Mouse (Mus musculus) hindbrain, embryonic 16.5 days (tissue): ENCODE data around the gene H2-DMb1. TPM values are rescaled to one million over a fixed set of nuclear protein-coding genes. Genes with fewer than 3 reads are reported as not detected.

Experiments
- ATAC-seq: fragments of 200-750 bp; cut with Nextera tagmentation; 2 replicates; pipeline ENCODE4 v1.8.0; 2017; ENCODE audit warnings: moderate TSS enrichment, moderate library complexity
- H3K27ac ChIP-seq: fragments of 300-500 bp; sonication (generic); 2 replicates; pipeline ENCODE4 v1.5.1; 2014; ENCODE audit warnings: low read depth, mild to moderate bottlenecking, control low read depth, low read length, moderate library complexity
- H3K27me3 ChIP-seq: fragments of 300-500 bp; sonication (generic); replicated peaks from 2 replicates; pipeline ENCODE4 v1.6.1; 2014; ENCODE audit warnings: low read length; ENCODE audit not compliant: control insufficient read depth, insufficient read depth
- H3K36me3 ChIP-seq: fragments of 300-500 bp; sonication (generic); 2 replicates; pipeline ENCODE4 v1.6.1; 2014; ENCODE audit warnings: mild to moderate bottlenecking, low read length, moderate library complexity, mixed read lengths; ENCODE audit not compliant: control insufficient read depth, insufficient read depth
- H3K4me1 ChIP-seq: fragments of 300-500 bp; sonication (generic); 2 replicates; pipeline ENCODE4 v1.6.1; 2014; ENCODE audit warnings: low read depth, low read length; ENCODE audit not compliant: control insufficient read depth, insufficient read depth
- H3K4me2 ChIP-seq: fragments of 300-500 bp; sonication (generic); 2 replicates; pipeline ENCODE4 v1.6.1; 2014; ENCODE audit warnings: mild to moderate bottlenecking, low read length, control low read depth, moderate library complexity
- H3K4me3 ChIP-seq: fragments of 300-500 bp; sonication (generic); 2 replicates; pipeline ENCODE4 v1.5.1; 2014; ENCODE audit warnings: mild to moderate bottlenecking, low read length, control low read depth, moderate library complexity
- H3K9ac ChIP-seq: fragments of 300-500 bp; sonication (generic); 2 replicates; pipeline ENCODE4 v1.6.1; 2014; ENCODE audit warnings: low read depth, mild to moderate bottlenecking, control low read depth, low read length, moderate library complexity
- H3K9me3 ChIP-seq: fragments of 300-500 bp; sonication (generic); 2 replicates; pipeline ENCODE4 v1.6.1; 2014; ENCODE audit warnings: mild to moderate bottlenecking, low read length, moderate library complexity; ENCODE audit not compliant: control insufficient read depth
- WGBS: fragments of 180-500 bp; shearing (Covaris S2); extraction: QIAGEN DNeasy Blood & Tissue Kit; methylation state at CpG from one replicate; pipeline ENCODE4 v1.1.7; 2014; 5-methylcytosine and 5-hydroxymethylcytosine counted together
- polyA plus RNA-seq: library from polyadenylated mRNA; unstranded; fragments of >200 nt; fragmentation: Nextera tagmentation; extraction: Ambion mirVana; gene quantifications from 2 replicates; pipeline ENCODE4 v1.2.1, GENCODE M21; 2015

The H2-DMb1 gene
- polyA plus RNA-seq, 1 experiment from 2014 or later: 0.68 TPM

DNA sequence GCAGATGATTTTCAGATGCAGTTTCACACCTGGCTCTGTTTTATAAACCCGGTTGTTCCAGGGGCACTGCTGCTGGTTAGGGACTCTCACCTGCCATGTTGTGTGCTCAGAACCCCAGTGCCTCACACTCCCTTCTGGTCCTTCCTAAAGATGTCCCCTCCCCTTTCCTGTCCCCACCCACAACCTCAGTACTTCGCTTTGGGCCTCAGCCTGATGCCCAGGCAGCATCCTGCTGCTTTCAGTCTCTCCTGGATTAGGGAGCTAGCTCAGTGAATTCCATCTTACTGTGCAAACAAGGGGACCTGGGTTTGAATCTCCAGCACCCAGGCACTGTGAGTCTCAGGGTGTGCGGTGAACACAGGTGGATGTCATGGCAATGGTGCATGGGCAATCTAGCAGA, 54.6 kb downstream of the H2-DMb1 start:
- no peak overlapping the region for H3K27ac ChIP-seq
- no peaks in the 10 kb centered on the region for H3K36me3 ChIP-seq
- peaks cover 5% of the 10 kb centered on the region for H3K4me1 ChIP-seq
- no peak overlapping the region for H3K4me3 ChIP-seq
- H3K4me2 ChIP-seq: no peak overlapping the region
- H3K27me3 ChIP-seq: peaks cover 33% of the 10 kb centered on the region
- no peaks in the 10 kb centered on the region for H3K9me3 ChIP-seq
- 60% methylated on average over 3 of the region's 3 CpGs for WGBS
- no peak for ATAC-seq
- H3K9ac ChIP-seq: no peak overlapping the region

DNA sequence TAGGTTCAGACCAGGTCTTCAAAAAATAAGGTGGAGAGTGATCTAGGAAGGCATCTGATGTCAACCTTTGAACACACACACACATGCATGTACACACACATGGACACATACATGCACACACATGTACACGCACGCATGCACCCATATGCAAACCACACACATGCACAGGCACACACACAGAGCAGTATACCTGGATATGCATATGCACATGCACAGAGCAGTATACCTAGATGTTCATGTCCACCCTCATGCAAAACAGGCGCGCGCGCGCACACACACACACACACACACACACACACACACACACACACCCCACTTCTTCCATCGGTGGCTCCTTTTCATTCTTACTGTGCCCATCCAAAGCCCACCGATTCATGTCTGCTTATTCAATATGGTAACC, 55.0 kb downstream of the H2-DMb1 start:
- Histone ChIP-seq H3K9ac (no peak overlapping the region), H3K4me3 (no peak overlapping the region), H3K27me3 (peaks cover 35% of the 10 kb centered on the region), H3K4me2 (no peak overlapping the region), H3K4me1 (peaks cover 5% of the 10 kb centered on the region), H3K27ac (no peak overlapping the region), H3K9me3 (no peaks in the 10 kb centered on the region), H3K36me3 (no peaks in the 10 kb centered on the region)
- no peak for ATAC-seq
- WGBS: 95% methylated on average over 9 of the region's 9 CpGs

DNA sequence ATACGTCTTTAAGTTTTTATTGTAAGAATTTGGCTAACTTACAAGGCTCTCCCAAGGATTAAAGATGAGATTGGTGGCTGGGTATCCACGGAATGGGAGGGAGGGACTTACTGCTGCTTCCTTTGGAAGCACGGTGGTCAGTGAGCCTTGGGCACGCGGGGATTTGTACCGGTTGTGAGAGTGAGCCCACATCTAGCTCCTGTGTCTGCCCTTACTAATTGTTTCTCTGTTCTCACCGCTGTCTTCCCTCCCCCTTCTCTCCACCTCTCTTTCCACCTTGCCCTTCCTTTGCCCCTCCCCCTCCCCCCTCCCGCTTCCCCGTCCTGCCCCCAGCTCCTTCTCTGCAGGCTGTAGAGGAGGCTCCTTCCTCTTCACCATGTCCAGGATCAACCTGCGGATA, 55.5 kb downstream of the H2-DMb1 start:
- Histone ChIP-seq H3K4me1 (peaks cover 5% of the 10 kb centered on the region), H3K4me3 (no peak overlapping the region), H3K27ac (no peak overlapping the region), H3K27me3 (peaks cover 35% of the 10 kb centered on the region), H3K36me3 (no peaks in the 10 kb centered on the region), H3K9ac (no peak overlapping the region), H3K4me2 (no peak overlapping the region), H3K9me3 (no peaks in the 10 kb centered on the region)
- ATAC-seq: no peak
- WGBS: 27% methylated on average over 10 of the region's 10 CpGs

DNA sequence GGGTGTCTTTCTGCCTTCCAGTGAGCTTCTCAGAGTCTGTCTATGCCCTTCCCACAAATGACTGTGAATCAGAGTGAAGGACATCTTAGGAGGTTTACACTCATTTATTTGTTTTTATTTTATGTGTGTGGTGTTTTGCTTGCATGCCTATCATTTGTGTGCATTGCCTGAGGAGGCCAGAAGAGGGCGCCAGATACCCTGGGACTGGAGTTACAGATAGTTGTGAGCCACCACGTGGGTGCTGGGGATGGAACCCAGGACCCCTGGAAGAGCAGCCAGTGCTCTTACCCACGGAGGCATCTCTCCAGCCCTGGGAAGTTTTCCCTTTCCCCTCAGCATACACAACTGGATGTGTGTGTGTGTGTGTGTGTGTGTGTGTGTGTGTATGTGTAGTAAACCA, 56.8 kb downstream of the H2-DMb1 start:
- Histone ChIP-seq H3K36me3 (no peaks in the 10 kb centered on the region), H3K27me3 (peaks cover 33% of the 10 kb centered on the region), H3K9ac (no peak overlapping the region), H3K4me2 (no peak overlapping the region), H3K4me3 (no peak overlapping the region), H3K4me1 (peaks cover 4% of the 10 kb centered on the region), H3K27ac (no peak overlapping the region), H3K9me3 (no peaks in the 10 kb centered on the region)
- ATAC-seq: no peak
- WGBS: 52% methylated on average over 3 of the region's 3 CpGs

Other genes starting within 250 kb of the H2-DMb1 start
- gene Platr17, start 247.9 kb upstream of the H2-DMb1 start, polyA plus RNA-seq: 0.20 and 0.46 TPM in 2 replicates
- gene Daxx, start 243.7 kb upstream of the H2-DMb1 start, polyA plus RNA-seq: 52.0 and 53.7 TPM in 2 replicates
- gene Tapbp, start 237.2 kb upstream of the H2-DMb1 start, polyA plus RNA-seq: 29.2 and 32.6 TPM in 2 replicates
- gene Zbtb22, start 237.2 kb upstream of the H2-DMb1 start, polyA plus RNA-seq: 16.2 and 17.2 TPM in 2 replicates
- 52.7 and 58.8 TPM in 2 replicates for gene Rgl2, start 223.5 kb upstream of the H2-DMb1 start, polyA plus RNA-seq
- 183 and 189 TPM in 2 replicates for gene Pfdn6, start 212.7 kb upstream of the H2-DMb1 start, polyA plus RNA-seq
- 20.7 and 23.5 TPM in 2 replicates for gene Wdr46, start 212.4 kb upstream of the H2-DMb1 start, polyA plus RNA-seq
- 13.3 and 16.1 TPM in 2 replicates for gene B3galt4, start 201.6 kb upstream of the H2-DMb1 start, polyA plus RNA-seq
- gene Vps52, start 197.3 kb upstream of the H2-DMb1 start, polyA plus RNA-seq: 75.4 and 80.7 TPM in 2 replicates
- 695 and 697 TPM in 2 replicates for gene Rps18, start 197.1 kb upstream of the H2-DMb1 start, polyA plus RNA-seq
- gene H2-K1, start 152.7 kb upstream of the H2-DMb1 start, polyA plus RNA-seq: 16.6 and 18.8 TPM in 2 replicates
- 17.3 and 18.5 TPM in 2 replicates for gene Ring1, start 128.4 kb upstream of the H2-DMb1 start, polyA plus RNA-seq
- 69.5 and 74.1 TPM in 2 replicates for gene H2-Ke6, start 125.0 kb upstream of the H2-DMb1 start, polyA plus RNA-seq
- gene Slc39a7, start 121.4 kb upstream of the H2-DMb1 start, polyA plus RNA-seq: 180 and 186 TPM in 2 replicates
- 53.3 and 54.1 TPM in 2 replicates for gene Rxrb, start 121.3 kb upstream of the H2-DMb1 start, polyA plus RNA-seq
- gene Col11a2, start 113.6 kb upstream of the H2-DMb1 start, polyA plus RNA-seq: 4.7 and 6.7 TPM in 2 replicates
- 0.14 TPM in 1 of 2 replicates, not detected in the other for gene H2-Oa, start 60.7 kb upstream of the H2-DMb1 start, polyA plus RNA-seq
- 20.5 and 20.9 TPM in 2 replicates for gene H2-DMa, start 33.5 kb upstream of the H2-DMb1 start, polyA plus RNA-seq
- 98.5 and 123 TPM in 2 replicates for gene Brd2, start 30.4 kb upstream of the H2-DMb1 start, polyA plus RNA-seq
- gene H2-DMb2, start 9.8 kb upstream of the H2-DMb1 start, polyA plus RNA-seq: 0.25 and 0.28 TPM in 2 replicates
- gene Tap1, start 34.5 kb downstream of the H2-DMb1 start, polyA plus RNA-seq: 4.6 and 6.1 TPM in 2 replicates
- gene Psmb9, start 34.7 kb downstream of the H2-DMb1 start, polyA plus RNA-seq: 1.8 and 2.2 TPM in 2 replicates
- 3.0 and 4.1 TPM in 2 replicates for gene Psmb8, start 44.6 kb downstream of the H2-DMb1 start, polyA plus RNA-seq
- gene Tap2, start 50.5 kb downstream of the H2-DMb1 start, polyA plus RNA-seq: 2.9 and 3.2 TPM in 2 replicates
- gene H2-Ob, start 85.8 kb downstream of the H2-DMb1 start, polyA plus RNA-seq: 0.16 and 0.33 TPM in 2 replicates
- 1.7 and 2.3 TPM in 2 replicates for gene H2-Ab1, start 104.6 kb downstream of the H2-DMb1 start, polyA plus RNA-seq
- 0.59 and 0.80 TPM in 2 replicates for gene H2-Aa, start 134.8 kb downstream of the H2-DMb1 start, polyA plus RNA-seq
- 3.5 and 4.3 TPM in 2 replicates for gene H2-Eb1, start 152.8 kb downstream of the H2-DMb1 start, polyA plus RNA-seq
- 0.25 and 0.31 TPM in 2 replicates for gene H2-Eb2, start 172.6 kb downstream of the H2-DMb1 start, polyA plus RNA-seq
- not detected in 2 replicates for gene Btnl2, start 201.8 kb downstream of the H2-DMb1 start, polyA plus RNA-seq
- not detected in 2 replicates for gene Btnl1, start 224.1 kb downstream of the H2-DMb1 start, polyA plus RNA-seq
- gene BC051142, start 245.7 kb downstream of the H2-DMb1 start, polyA plus RNA-seq: 3.7 and 4.5 TPM in 2 replicates